27 mouse cellular contexts compared by ENCODE assay signal in genomic region chr17:14314308-14314707, GRCm38 (mm10).
"Had no signal": no experiment of that assay in that cellular context is flagged by ENCODE, and none has a peak within 500 bp of the region (broad histone marks: within the 10 kb centered on the region; RNA-seq: fewer than 3 reads in every experiment).

No protein-coding gene starts in this region.

- DNase-seq: gastrocnemius, adult 2 months; gastrocnemius, postnatal 10 days; gastrocnemius, postnatal 25 days; heart, adult 11 months; heart, adult 2 months; heart, postnatal 10 days; heart, postnatal 4 days; kidney, adult 18-20 months; kidney, adult 8-10 months; kidney, postnatal 10 days; kidney, postnatal 25 days; liver; liver, embryonic 13.5 days had no signal

- H3K4me1 ChIP-seq: kidney, embryonic 15.5 days; liver, embryonic 13.5 days; liver, embryonic 15.5 days had no signal

- H3K27me3 ChIP-seq: hindbrain, embryonic 12.5 days; intestine, embryonic 15.5 days; limb, embryonic 12.5 days; liver, embryonic 13.5 days; liver, embryonic 15.5 days had no signal

- H3K4me3 ChIP-seq: gastrocnemius, adult 2 months; heart, adult 2 months; hindbrain, embryonic 10.5 days; hindbrain, embryonic 12.5 days; intestine, embryonic 15.5 days; kidney, embryonic 15.5 days; layer of hippocampus, adult 2 months; left cerebral cortex, adult 2 months; limb, embryonic 12.5 days; liver, embryonic 13.5 days; liver, embryonic 15.5 days had no signal

- H3K9ac ChIP-seq: hindbrain, embryonic 12.5 days; hindbrain, embryonic 14.5 days; intestine, embryonic 15.5 days; kidney, embryonic 15.5 days; limb, embryonic 12.5 days; liver, embryonic 13.5 days; liver, embryonic 15.5 days had no signal

- H3K9me3 ChIP-seq: hindbrain, embryonic 10.5 days; hindbrain, embryonic 12.5 days; intestine, embryonic 15.5 days; kidney, embryonic 15.5 days; limb, embryonic 12.5 days; liver, embryonic 13.5 days; liver, embryonic 15.5 days had no signal

- ATAC-seq: hindbrain, embryonic 16.5 days; inflammation-experienced regulatory T-cells, adult 6 months; intestine, embryonic 15.5 days; intestine, postnatal 0 days had no signal

- H3K36me3 ChIP-seq: hindbrain, embryonic 10.5 days; hindbrain, embryonic 12.5 days; intestine, embryonic 15.5 days; kidney, embryonic 15.5 days; limb, embryonic 12.5 days; liver, embryonic 13.5 days; liver, embryonic 15.5 days had no signal

- H3K27ac ChIP-seq: gastrocnemius, adult 2 months; heart, adult 2 months; hindbrain, embryonic 10.5 days; hindbrain, embryonic 12.5 days; hindbrain, embryonic 14.5 days; intestine, embryonic 15.5 days; kidney, embryonic 15.5 days; layer of hippocampus, adult 2 months; left cerebral cortex, adult 2 months; limb, embryonic 12.5 days; liver, embryonic 13.5 days; liver, embryonic 15.5 days had no signal

- H3K4me2 ChIP-seq: heart, embryonic 11.5 days; hindbrain, embryonic 12.5 days; hindbrain, embryonic 14.5 days; intestine, embryonic 15.5 days; kidney, embryonic 15.5 days; limb, embryonic 12.5 days; liver, embryonic 11.5 days; liver, embryonic 13.5 days; liver, embryonic 15.5 days had no signal
